Mouse (Mus musculus) heart, adult 2 months (tissue): ENCODE measurements around the gene Zc3h12d. TPM values are rescaled to one million over a fixed set of nuclear protein-coding genes. Genes with fewer than 3 reads are reported as not detected.

Experiments
- DNase-seq, 2 experiments: peaks; one replicate each; pipeline ENCODE4 v3.0.0; 2021
- H3K27ac ChIP-seq: fragments of 200-600 bp; 2 replicates; pipeline ENCODE4 v1.8.1; 2022
- H3K27me3 ChIP-seq: fragments of 200-500 bp; 2 replicates; pipeline ENCODE4 v1.6.1; 2012; ENCODE audit warnings: mild to moderate bottlenecking, low read length, inconsistent platforms, mixed read lengths; ENCODE audit not compliant: control insufficient read depth, insufficient read depth
- H3K36me3 ChIP-seq: fragments of 200-500 bp; 2 replicates; pipeline ENCODE4 v1.6.1; 2012; ENCODE audit warnings: low read length, inconsistent platforms; ENCODE audit not compliant: control insufficient read depth, insufficient read depth
- H3K4me1 ChIP-seq: fragments of 200-500 bp; 2 replicates; pipeline ENCODE4 v1.6.1; 2011; ENCODE audit warnings: low read length; ENCODE audit not compliant: control insufficient read depth, insufficient read depth
- H3K4me3 ChIP-seq: fragments of 200-600 bp; 2 replicates; pipeline ENCODE4 v1.8.1; 2022
- H3K79me2 ChIP-seq: fragments of 200-500 bp; replicated peaks from 2 replicates; pipeline ENCODE4 v1.6.1; 2012; ENCODE audit warnings: mild to moderate bottlenecking, inconsistent platforms, low read length, moderate library complexity, mixed read lengths; ENCODE audit not compliant: control insufficient read depth, insufficient read depth
- H3K9ac ChIP-seq: fragments of 200-500 bp; 2 replicates; pipeline ENCODE4 v1.6.1; 2012; ENCODE audit warnings: low read depth, mild to moderate bottlenecking, control low read depth, inconsistent platforms, low read length, mixed read lengths
- CTCF ChIP-seq: fragments of 200-600 bp; IDR thresholded peaks from 2 replicates; pipeline ENCODE4 v1.8.1; 2022; ENCODE audit warnings: antibody characterized with exemption, mild to moderate bottlenecking, moderate library complexity
- EP300 ChIP-seq: fragments of 200-500 bp; IDR thresholded peaks from 2 replicates; pipeline ENCODE4 v1.6.1; 2011; ENCODE audit warnings: low read depth, low read length, control low read depth; ENCODE audit not compliant: insufficient read depth
- POLR2A ChIP-seq: fragments of 200-500 bp; IDR thresholded peaks from 2 replicates; pipeline ENCODE4 v1.6.1; 2011; ENCODE audit warnings: mild to moderate bottlenecking, low read depth, low read length, control low read depth; ENCODE audit not compliant: insufficient read depth
- WGBS: fragments of 180-500 bp; shearing (Covaris S2); methylation state at CpG from one replicate; pipeline ENCODE4 v1.1.7; 2018; 5-methylcytosine and 5-hydroxymethylcytosine counted together
- intact Hi-C: fragments of 180-260 bp; cut with DNase I; formaldehyde crosslinking; loops from one replicate; pipeline ENCODE4 v1.15.1; 2025
- polyA plus RNA-seq: library from polyadenylated mRNA; depleted of rRNA; stranded (reverse); fragments of >200 nt; gene quantifications from 2 replicates; pipeline ENCODE4 v1.2.3, GENCODE M21; 2012
- total RNA-seq, 2 experiments: library from RNA; stranded (reverse); gene quantifications; 2 replicates each; pipeline ENCODE4 v1.2.3; 2021

Zc3h12d gene
- total and polyA plus RNA-seq, 3 experiments = 0.21 to 0.35 (median 0.32) TPM

- H3K36me3 ChIP-seq = no peaks in the 10 kb centered on the region; the same call in 1 of the 2 replicates
- H3K27ac ChIP-seq = no peak overlapping the region
- 92% methylated on average over 2 of the region's 2 CpGs for WGBS
- intact Hi-C loops = no loop called here
- TF ChIP-seq EP300 (no peak), CTCF (no peak), POLR2A (no peak)
- H3K4me3 ChIP-seq = no peak overlapping the region
- H3K27me3 ChIP-seq = no peaks in the 10 kb centered on the region
- H3K4me1 ChIP-seq = no peaks in the 10 kb centered on the region; the same call in 1 of the 2 replicates
- no peak for DNase-seq
- H3K9ac ChIP-seq = no peak overlapping the region
- H3K79me2 ChIP-seq = no peaks in the 10 kb centered on the region
Measured at GRCm38 (mm10) chr10:7802519-7803140, 29.6 kb upstream of the Zc3h12d start.

DNA sequence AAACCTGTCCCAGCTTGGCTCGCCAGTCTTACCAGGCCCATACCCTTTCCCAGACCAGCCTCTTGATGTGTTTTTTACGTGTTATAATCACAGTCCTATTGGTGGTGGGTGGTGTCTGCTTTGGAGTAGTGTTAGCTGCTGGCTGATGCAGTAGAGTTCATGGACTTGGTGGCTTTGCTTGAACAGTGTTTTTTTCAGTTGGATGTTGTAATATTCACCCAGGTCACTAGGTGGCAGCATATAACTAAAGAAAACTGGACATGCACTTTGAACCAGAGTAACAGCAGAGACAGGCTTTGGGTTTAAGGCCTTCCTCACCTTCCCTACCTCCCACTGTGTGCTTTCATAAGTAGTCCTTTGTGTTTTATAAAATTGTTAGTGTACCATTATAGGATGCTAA lies 22.3 kb upstream of the Zc3h12d start:
- Histone ChIP-seq H3K4me1 (no peaks in the 10 kb centered on the region; the same call in 1 of the 2 replicates), H3K9ac (no peak overlapping the region), H3K36me3 (no peaks in the 10 kb centered on the region; the same call in none of the 2 replicates), H3K79me2 (no peaks in the 10 kb centered on the region), H3K27ac (no peak overlapping the region), H3K27me3 (no peaks in the 10 kb centered on the region), H3K4me3 (no peak overlapping the region)
- TF ChIP-seq CTCF = peak; percentile 84
- TF ChIP-seq POLR2A = no peak
- TF ChIP-seq EP300 = no peak
- WGBS = 49% methylated on average over 2 of the region's 2 CpGs
- intact Hi-C loops = loop anchor here (1.0 to 2.0 kb wide), 3 partner anchors 73 to 430 kb away; no protein-coding TSS in a partner anchor
- no peak for DNase-seq

DNA sequence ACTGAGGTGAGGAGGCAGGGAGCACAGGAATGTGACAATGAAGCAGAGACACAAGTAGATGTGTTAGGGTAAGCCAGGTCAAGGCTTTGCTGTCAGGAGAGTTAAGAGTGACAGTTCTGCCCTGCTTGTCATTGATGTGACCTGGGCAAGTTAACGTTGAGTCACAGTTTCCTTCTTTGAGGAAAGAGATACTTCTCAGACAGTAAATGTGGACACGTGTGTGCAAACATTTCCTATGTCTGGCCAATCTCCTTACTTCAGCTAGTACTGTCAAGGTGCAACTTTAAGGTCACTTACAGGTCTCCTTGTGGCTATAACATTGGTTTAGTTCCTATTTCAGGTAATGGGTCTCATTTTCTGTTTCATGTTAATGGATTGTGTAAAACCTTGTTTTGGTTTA lies 15.8 kb upstream of the Zc3h12d start:
- DNase-seq = no peak
- H3K4me1 ChIP-seq = no peaks in the 10 kb centered on the region; the same call in 1 of the 2 replicates
- WGBS = 39% methylated on average over 2 of the region's 2 CpGs
- no peak overlapping the region for H3K27ac ChIP-seq
- H3K9ac ChIP-seq = no peak overlapping the region
- TF ChIP-seq EP300 (no peak), CTCF (no peak), POLR2A (no peak)
- H3K79me2 ChIP-seq = no peaks in the 10 kb centered on the region
- intact Hi-C loops = no loop called here
- no peaks in the 10 kb centered on the region for H3K27me3 ChIP-seq
- H3K4me3 ChIP-seq = no peak overlapping the region
- H3K36me3 ChIP-seq = peaks cover 6% of the 10 kb centered on the region

GRCm38 (mm10) chr10:7818676-7819075 lies 13.6 kb upstream of the Zc3h12d start:
- DNase-seq = no peak
- peaks cover 6% of the 10 kb centered on the region for H3K36me3 ChIP-seq
- intact Hi-C loops = no loop called here
- no peak overlapping the region for H3K27ac ChIP-seq
- H3K4me3 ChIP-seq = no peak overlapping the region
- H3K79me2 ChIP-seq = no peaks in the 10 kb centered on the region
- H3K9ac ChIP-seq = no peak overlapping the region
- H3K27me3 ChIP-seq = no peaks in the 10 kb centered on the region
- 82% methylated on average over 4 of the region's 4 CpGs for WGBS
- H3K4me1 ChIP-seq = no peaks in the 10 kb centered on the region; the same call in 1 of the 2 replicates
- TF ChIP-seq POLR2A (no peak), CTCF (no peak), EP300 (no peak)

GRCm38 (mm10) chr10:7819156-7819555 lies 13.1 kb upstream of the Zc3h12d start:
- Histone ChIP-seq H3K4me3 (no peak overlapping the region), H3K27me3 (no peaks in the 10 kb centered on the region), H3K9ac (no peak overlapping the region), H3K4me1 (no peaks in the 10 kb centered on the region; the same call in 1 of the 2 replicates), H3K36me3 (peaks cover 6% of the 10 kb centered on the region; the same call in 1 of the 2 replicates), H3K27ac (no peak overlapping the region), H3K79me2 (no peaks in the 10 kb centered on the region)
- WGBS = 92% methylated on average over 4 of the region's 4 CpGs
- no peak for TF ChIP-seq POLR2A
- TF ChIP-seq EP300 = no peak
- TF ChIP-seq CTCF = no peak
- no peak for DNase-seq
- intact Hi-C loops = no loop called here

- intact Hi-C loops = no loop called here
- DNase-seq = no peak
- H3K9ac ChIP-seq = no peak overlapping the region
- no peaks in the 10 kb centered on the region for H3K27me3 ChIP-seq
- no peak overlapping the region for H3K27ac ChIP-seq
- peaks cover 6% of the 10 kb centered on the region; the same call in 1 of the 2 replicates for H3K36me3 ChIP-seq
- H3K4me1 ChIP-seq = no peaks in the 10 kb centered on the region; the same call in 1 of the 2 replicates
- no peaks in the 10 kb centered on the region for H3K79me2 ChIP-seq
- no peak for TF ChIP-seq POLR2A
- TF ChIP-seq CTCF = no peak
- no peak for TF ChIP-seq EP300
- H3K4me3 ChIP-seq = no peak overlapping the region
- WGBS = 82% methylated on average over 4 of the region's 4 CpGs
Measured at GRCm38 (mm10) chr10:7819603-7820002, 12.7 kb upstream of the Zc3h12d start.
